Mouse (Mus musculus) kidney, adult 2 months (tissue): ENCODE results near the gene Rasd2. TPM values are rescaled to one million over a fixed set of nuclear protein-coding genes. Genes with fewer than 3 reads are reported as not detected.

Experiments
- DNase-seq: peaks from one replicate; pipeline ENCODE4 v3.0.0; 2021
- H3K27ac ChIP-seq: fragments of 200-500 bp; 2 replicates; pipeline ENCODE4 v1.5.1; 2012; ENCODE audit warnings: low read depth, low read length, control low read depth, inconsistent platforms; ENCODE audit not compliant: insufficient read depth
- H3K27me3 ChIP-seq: fragments of 200-500 bp; replicated peaks from 2 replicates; pipeline ENCODE4 v1.6.1; 2012; ENCODE audit warnings: mild to moderate bottlenecking, moderate library complexity, low read length, inconsistent platforms; ENCODE audit not compliant: control insufficient read depth, insufficient read depth
- H3K36me3 ChIP-seq: fragments of 200-500 bp; 2 replicates; pipeline ENCODE4 v1.6.1; 2012; ENCODE audit warnings: mild to moderate bottlenecking, moderate library complexity, low read length, inconsistent platforms; ENCODE audit not compliant: control insufficient read depth, insufficient read depth
- H3K4me1 ChIP-seq: fragments of 200-500 bp; 2 replicates; pipeline ENCODE4 v1.6.1; 2011; ENCODE audit warnings: low read length; ENCODE audit not compliant: control insufficient read depth, insufficient read depth
- H3K4me3 ChIP-seq: fragments of 200-500 bp; 2 replicates; pipeline ENCODE4 v1.5.1; 2011; ENCODE audit warnings: mild to moderate bottlenecking, low read depth, low read length, control low read depth; ENCODE audit not compliant: insufficient read depth
- CTCF ChIP-seq: fragments of 200-500 bp; conservative IDR thresholded peaks from 2 replicates; pipeline ENCODE4 v1.5.1; 2011; ENCODE audit warnings: low read depth, mild to moderate bottlenecking, control low read depth, low read length, moderate library complexity, mixed read lengths; ENCODE audit not compliant: insufficient read depth, insufficient read length
- POLR2A ChIP-seq: fragments of 200-500 bp; IDR thresholded peaks from one replicate; pipeline ENCODE4 v1.6.1; 2011; ENCODE audit warnings: low read depth, low read length, control low read depth
- WGBS: fragments of 180-500 bp; shearing (Covaris S2); methylation state at CpG from one replicate; pipeline ENCODE4 v1.1.7; 2018; 5-methylcytosine and 5-hydroxymethylcytosine counted together
- polyA plus RNA-seq: library from polyadenylated mRNA; depleted of rRNA; stranded (reverse); fragments of >200 nt; gene quantifications from 2 replicates; pipeline ENCODE4 v1.2.3, GENCODE M21; 2012

The Rasd2 gene
- polyA plus RNA-seq, 1 experiment: 4.0 TPM

GRCm38 (mm10) chr8:75198300-75198699 lies 15.4 kb upstream of the Rasd2 start:
- H3K36me3 ChIP-seq: no peaks in the 10 kb centered on the region
- H3K4me1 ChIP-seq: no peaks in the 10 kb centered on the region
- no peaks in the 10 kb centered on the region for H3K27me3 ChIP-seq
- no peak for DNase-seq
- no peak overlapping the region for H3K4me3 ChIP-seq
- no peak for TF ChIP-seq CTCF
- TF ChIP-seq POLR2A: no peak
- no peak overlapping the region for H3K27ac ChIP-seq

- Histone ChIP-seq H3K4me1 (no peaks in the 10 kb centered on the region), H3K27me3 (no peaks in the 10 kb centered on the region), H3K36me3 (no peaks in the 10 kb centered on the region), H3K4me3 (no peak overlapping the region), H3K27ac (no peak overlapping the region)
- TF ChIP-seq CTCF (no peak), POLR2A (no peak)
- no peak for DNase-seq
- WGBS: 79% methylated on average over 5 of the region's 5 CpGs
These were observed 14.6 kb upstream of the Rasd2 start for GRCm38 (mm10) chr8:75198988-75199765.

GRCm38 (mm10) chr8:75199914-75200313 lies 13.8 kb upstream of the Rasd2 start:
- no peak for DNase-seq
- TF ChIP-seq CTCF: no peak
- TF ChIP-seq POLR2A: no peak
- Histone ChIP-seq H3K27ac (no peak overlapping the region), H3K4me1 (no peaks in the 10 kb centered on the region), H3K27me3 (no peaks in the 10 kb centered on the region), H3K36me3 (no peaks in the 10 kb centered on the region), H3K4me3 (no peak overlapping the region)
- WGBS: 73% methylated on average over 1 of the region's 1 CpGs

- no peak for DNase-seq
- H3K4me1 ChIP-seq: no peaks in the 10 kb centered on the region
- TF ChIP-seq CTCF (no peak), POLR2A (no peak)
- 61% methylated on average over 8 of the region's 8 CpGs for WGBS
- no peak overlapping the region for H3K4me3 ChIP-seq
- H3K27me3 ChIP-seq: no peaks in the 10 kb centered on the region
- no peak overlapping the region for H3K27ac ChIP-seq
- no peaks in the 10 kb centered on the region for H3K36me3 ChIP-seq
These were observed 11.6 kb upstream of the Rasd2 start for GRCm38 (mm10) chr8:75202041-75202656.

- WGBS: 33% methylated on average over 3 of the region's 3 CpGs
- Histone ChIP-seq H3K27ac (no peak overlapping the region), H3K27me3 (no peaks in the 10 kb centered on the region), H3K4me1 (no peaks in the 10 kb centered on the region), H3K4me3 (no peak overlapping the region), H3K36me3 (no peaks in the 10 kb centered on the region)
- no peak for TF ChIP-seq POLR2A
- no peak for TF ChIP-seq CTCF
- no peak for DNase-seq
These were observed 10.8 kb upstream of the Rasd2 start for GRCm38 (mm10) chr8:75202913-75203312.

- no peak for TF ChIP-seq CTCF
- TF ChIP-seq POLR2A: no peak
- no peak for DNase-seq
- no peaks in the 10 kb centered on the region for H3K27me3 ChIP-seq
- no peak overlapping the region for H3K4me3 ChIP-seq
- H3K4me1 ChIP-seq: no peaks in the 10 kb centered on the region
- 82% methylated on average over 2 of the region's 2 CpGs for WGBS
- no peak overlapping the region for H3K27ac ChIP-seq
- H3K36me3 ChIP-seq: no peaks in the 10 kb centered on the region
These were observed 10.3 kb upstream of the Rasd2 start for GRCm38 (mm10) chr8:75203420-75203819.

GRCm38 (mm10) chr8:75204190-75204868 lies 9.4 kb upstream of the Rasd2 start:
- Histone ChIP-seq H3K4me3 (no peak overlapping the region), H3K4me1 (no peaks in the 10 kb centered on the region), H3K36me3 (no peaks in the 10 kb centered on the region), H3K27ac (no peak overlapping the region), H3K27me3 (no peaks in the 10 kb centered on the region)
- no peak for DNase-seq
- TF ChIP-seq POLR2A: no peak
- 89% methylated on average over 13 of the region's 13 CpGs for WGBS
